Mouse (Mus musculus): Measurements from ENCODE around the gene Ifna16. TPM values are rescaled to one million over a fixed set of nuclear protein-coding genes. Genes with fewer than 3 reads are reported as not detected.

Ifna16 gene
- polyA plus RNA-seq, 1 experiment from 2014 or later: not detected

Other genes with a start within 250 kb of the Ifna16 start
- gene Hacd4, start 238.0 kb downstream of the Ifna16 start, polyA plus RNA-seq (2014; fragmentation: Nextera tagmentation; extraction: Ambion mirVana): 2.5 and 3.2 TPM in 2 replicates
- not detected in 2 replicates for gene Ifnb1, start 154.2 kb downstream of the Ifna16 start, polyA plus RNA-seq (2014; fragmentation: Nextera tagmentation; extraction: Ambion mirVana)
- gene Ifna15, start 118.7 kb downstream of the Ifna16 start, polyA plus RNA-seq (2014; fragmentation: Nextera tagmentation; extraction: Ambion mirVana): not detected in 2 replicates
- gene Ifna14, start 105.1 kb downstream of the Ifna16 start, polyA plus RNA-seq (2014; fragmentation: Nextera tagmentation; extraction: Ambion mirVana): not detected in 2 replicates
- not detected in 2 replicates for gene Ifna9, start 84.5 kb downstream of the Ifna16 start, polyA plus RNA-seq (2014; fragmentation: Nextera tagmentation; extraction: Ambion mirVana)
- gene Ifna12, start 73.5 kb downstream of the Ifna16 start, polyA plus RNA-seq (2014; fragmentation: Nextera tagmentation; extraction: Ambion mirVana): not detected in 2 replicates
- gene C87499, start 42.5 kb downstream of the Ifna16 start, polyA plus RNA-seq (2014; fragmentation: Nextera tagmentation; extraction: Ambion mirVana): not detected in 2 replicates
- gene Ifna13, start 32.5 kb downstream of the Ifna16 start, polyA plus RNA-seq (2014; fragmentation: Nextera tagmentation; extraction: Ambion mirVana): not detected in 2 replicates
- gene Ifna2, start 7.0 kb upstream of the Ifna16 start, polyA plus RNA-seq (2014; fragmentation: Nextera tagmentation; extraction: Ambion mirVana): not detected in 2 replicates
- not detected in 2 replicates for gene Ifnab, start 14.4 kb upstream of the Ifna16 start, polyA plus RNA-seq (2014; fragmentation: Nextera tagmentation; extraction: Ambion mirVana)
- 1.9 and 2.1 TPM in 2 replicates for gene Gm26566, start 44.9 kb upstream of the Ifna16 start, polyA plus RNA-seq (2014; fragmentation: Nextera tagmentation; extraction: Ambion mirVana)
- gene Klhl9, start 45.5 kb upstream of the Ifna16 start, polyA plus RNA-seq (2014; fragmentation: Nextera tagmentation; extraction: Ambion mirVana): 151 and 152 TPM in 2 replicates
- 0.53 TPM in 1 of 2 replicates, not detected in the other for gene Gm13271, start 77.9 kb upstream of the Ifna16 start, polyA plus RNA-seq (2014; fragmentation: Nextera tagmentation; extraction: Ambion mirVana)
- gene Gm13283, start 83.2 kb upstream of the Ifna16 start, polyA plus RNA-seq (2014; fragmentation: Nextera tagmentation; extraction: Ambion mirVana): not detected in 2 replicates
- 0.31 and 0.46 TPM in 2 replicates for gene Gm13290, start 96.9 kb upstream of the Ifna16 start, polyA plus RNA-seq (2014; fragmentation: Nextera tagmentation; extraction: Ambion mirVana)
- gene Gm13289, start 100.0 kb upstream of the Ifna16 start, polyA plus RNA-seq (2014; fragmentation: Nextera tagmentation; extraction: Ambion mirVana): not detected in 2 replicates
- gene Gm13272, start 102.9 kb upstream of the Ifna16 start, polyA plus RNA-seq (2014; fragmentation: Nextera tagmentation; extraction: Ambion mirVana): not detected in 2 replicates
- gene Ifnz, start 105.2 kb upstream of the Ifna16 start, polyA plus RNA-seq (2014; fragmentation: Nextera tagmentation; extraction: Ambion mirVana): not detected in 2 replicates
- gene Gm13276, start 108.8 kb upstream of the Ifna16 start, polyA plus RNA-seq (2014; fragmentation: Nextera tagmentation; extraction: Ambion mirVana): not detected in 2 replicates
- not detected in 2 replicates for gene Gm13277, start 111.7 kb upstream of the Ifna16 start, polyA plus RNA-seq (2014; fragmentation: Nextera tagmentation; extraction: Ambion mirVana)
- not detected in 2 replicates for gene Gm13278, start 114.6 kb upstream of the Ifna16 start, polyA plus RNA-seq (2014; fragmentation: Nextera tagmentation; extraction: Ambion mirVana)
- gene Gm13275, start 117.6 kb upstream of the Ifna16 start, polyA plus RNA-seq (2014; fragmentation: Nextera tagmentation; extraction: Ambion mirVana): not detected in 2 replicates
- not detected in 2 replicates for gene Gm13279, start 120.5 kb upstream of the Ifna16 start, polyA plus RNA-seq (2014; fragmentation: Nextera tagmentation; extraction: Ambion mirVana)
- 0.19 TPM in 1 of 2 replicates, not detected in the other for gene Gm13285, start 122.7 kb upstream of the Ifna16 start, polyA plus RNA-seq (2014; fragmentation: Nextera tagmentation; extraction: Ambion mirVana)
- gene Gm13287, start 126.3 kb upstream of the Ifna16 start, polyA plus RNA-seq (2014; fragmentation: Nextera tagmentation; extraction: Ambion mirVana): not detected in 2 replicates
- gene Gm13288, start 128.6 kb upstream of the Ifna16 start, polyA plus RNA-seq (2014; fragmentation: Nextera tagmentation; extraction: Ambion mirVana): not detected in 2 replicates
- gene Ifna7, start 139.3 kb upstream of the Ifna16 start, polyA plus RNA-seq (2014; fragmentation: Nextera tagmentation; extraction: Ambion mirVana): not detected in 2 replicates
- not detected in 2 replicates for gene Ifna11, start 143.0 kb upstream of the Ifna16 start, polyA plus RNA-seq (2014; fragmentation: Nextera tagmentation; extraction: Ambion mirVana)
- not detected in 2 replicates for gene Ifna6, start 150.5 kb upstream of the Ifna16 start, polyA plus RNA-seq (2014; fragmentation: Nextera tagmentation; extraction: Ambion mirVana)
- not detected in 2 replicates for gene Ifna5, start 158.6 kb upstream of the Ifna16 start, polyA plus RNA-seq (2014; fragmentation: Nextera tagmentation; extraction: Ambion mirVana)
- gene Ifna4, start 164.9 kb upstream of the Ifna16 start, polyA plus RNA-seq (2014; fragmentation: Nextera tagmentation; extraction: Ambion mirVana): not detected in 2 replicates
- gene Ifna1, start 173.2 kb upstream of the Ifna16 start, polyA plus RNA-seq (2014; fragmentation: Nextera tagmentation; extraction: Ambion mirVana): not detected in 2 replicates
- gene Ifne, start 203.3 kb upstream of the Ifna16 start, polyA plus RNA-seq (2014; fragmentation: Nextera tagmentation; extraction: Ambion mirVana): not detected in 2 replicates